Mouse (Mus musculus): ENCODE data around the gene Gm15319.
"Not testable (repeated sequence)": the region's sequence is repeated elsewhere in the genome, so short reads cannot be mapped to it uniquely, and the experiment has no call there.

The Gm15319 gene

GRCm38 (mm10) chr8:20297939-20298505 lies 65.0 kb downstream of the Gm15319 start:
- DNase-seq (ENCODE audit: low spot score in 2 of 2): peak; percentile 26 to 28

DNA sequence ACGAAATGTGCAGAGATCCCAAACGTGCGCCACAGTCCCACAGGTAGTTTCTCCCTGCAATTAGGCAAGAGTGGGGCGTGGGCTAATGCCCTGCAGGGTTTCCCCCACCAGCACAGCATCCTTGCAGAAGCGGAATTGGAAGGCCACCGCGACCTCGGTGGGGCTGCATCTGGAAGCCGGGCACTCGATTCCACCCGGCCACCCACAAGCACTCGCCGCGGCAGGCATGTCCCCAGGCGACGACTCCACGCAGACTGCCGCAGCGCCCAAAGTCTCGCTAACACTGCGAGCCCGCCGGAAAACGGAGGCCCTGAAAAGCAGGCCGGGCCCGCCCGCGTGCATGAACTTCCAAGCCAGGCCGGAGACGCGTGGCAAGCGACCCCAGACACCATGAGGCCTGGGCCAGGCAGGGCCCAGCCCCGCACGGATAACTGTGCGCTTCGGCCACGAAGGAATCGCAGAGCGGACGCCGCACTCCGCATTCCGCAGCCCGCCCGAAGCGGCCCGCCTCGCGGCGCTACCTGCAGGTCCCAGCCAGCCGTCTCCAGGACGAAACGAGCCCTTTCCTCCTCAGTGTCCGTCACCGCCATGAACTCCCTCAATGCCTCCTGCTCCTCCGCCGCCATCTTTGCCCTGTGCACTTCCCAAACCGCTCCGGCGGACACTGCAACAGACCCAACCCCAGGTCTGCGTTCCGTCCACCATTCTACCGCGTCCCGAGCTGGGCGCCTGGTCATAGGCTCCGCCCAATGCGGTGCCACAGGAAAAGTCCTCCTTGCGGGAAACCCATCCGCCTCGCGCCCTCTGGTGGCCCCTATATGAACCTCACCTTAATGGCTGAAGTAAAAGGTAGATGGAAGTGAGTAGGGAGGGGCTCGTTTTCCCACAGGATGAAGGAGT lies 66.0 kb downstream of the Gm15319 start:
- DNase-seq (ENCODE audit: low spot score in 2 of 2): peak; percentile 72 to 77

DNA sequence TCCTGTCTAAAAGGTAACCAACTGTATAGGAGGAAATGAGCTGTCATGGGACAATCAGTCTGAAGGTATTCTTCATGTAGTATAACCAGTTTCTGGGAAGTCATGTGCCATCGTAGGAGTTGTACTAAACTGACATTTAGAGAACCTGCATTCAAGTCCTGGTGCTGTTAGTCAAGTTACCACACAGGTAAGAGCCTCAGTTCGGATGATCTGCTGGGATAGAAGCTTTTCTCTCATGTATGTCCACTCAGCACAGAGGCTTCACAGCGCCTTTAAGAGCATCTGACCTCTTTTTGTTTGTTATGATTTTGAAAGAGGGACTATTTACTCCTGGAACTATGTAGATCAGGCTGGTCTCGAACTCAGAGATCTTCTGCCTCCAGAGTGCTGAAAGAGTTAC lies 67.1 kb downstream of the Gm15319 start:
- not testable (repeated sequence) for DNase-seq (ENCODE audit: low spot score in 2 of 2)

DNA sequence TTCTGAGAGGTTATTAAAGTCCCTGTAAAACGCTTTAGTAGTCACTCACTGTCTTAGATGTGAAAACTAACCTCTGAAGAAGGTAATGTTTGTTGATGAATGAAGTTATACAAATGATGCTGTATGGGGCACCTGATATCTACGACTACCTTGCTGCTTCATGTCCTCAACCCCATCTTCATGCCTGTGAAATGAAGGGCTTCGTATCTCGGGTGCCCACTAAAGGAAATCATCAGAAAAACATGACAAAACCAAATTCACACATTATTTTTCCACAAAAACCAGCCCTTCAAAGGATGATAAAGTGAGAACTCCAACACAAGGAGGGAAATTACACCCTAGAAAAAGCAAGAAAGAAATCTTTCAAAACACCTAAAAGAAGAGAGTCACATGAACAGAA lies 68.2 kb downstream of the Gm15319 start:
- peak; percentile 1 for DNase-seq (ENCODE audit: low spot score in 2 of 2)

- DNase-seq (ENCODE audit: low spot score in 2 of 2): not testable (repeated sequence)
Measured at GRCm38 (mm10) chr8:20293966-20294365, 69.0 kb downstream of the Gm15319 start.

- DNase-seq (ENCODE audit: low spot score in 2 of 2): not testable (repeated sequence)
Measured at GRCm38 (mm10) chr8:20290015-20290414, 73.0 kb downstream of the Gm15319 start.

- DNase-seq (ENCODE audit: low spot score in 2 of 2): not testable (repeated sequence)
Measured at GRCm38 (mm10) chr8:20288878-20289277, 74.1 kb downstream of the Gm15319 start.

- DNase-seq (ENCODE audit: low spot score in 2 of 2): not testable (repeated sequence)
Measured at GRCm38 (mm10) chr8:20287706-20288105, 75.3 kb downstream of the Gm15319 start.

Measured in right cerebral cortex, postnatal 36 days (tissue).